Mouse (Mus musculus) MEL (cell line): ENCODE data around the gene Cdc42bpa.

Experiments
- BHLHE40 ChIP-seq: IDR thresholded peaks from 2 replicates; pipeline ENCODE4 v1.6.1; 2012; ENCODE audit warnings: low read depth, mild to moderate bottlenecking, inconsistent platforms, low read length, improper control_type of control experiment, borderline replicate concordance
- CTCF ChIP-seq, 3 experiments: IDR thresholded peaks in 2 of 3; conservative IDR thresholded peaks in 1 of 3; 2 replicates each; pipeline ENCODE4 v1.5.1; 2011 to 2012; ENCODE audit warnings: low read length in 3 of 3, low read depth in 2 of 3, mild to moderate bottlenecking in 2 of 3, improper control_type of control experiment in 1 of 3, inconsistent platforms in 1 of 3, mixed read lengths in 1 of 3, moderate library complexity in 1 of 3; ENCODE audit not compliant: control insufficient read depth in 1 of 3, insufficient read depth in 1 of 3, poor library complexity in 1 of 3, severe bottlenecking in 1 of 3
- POLR2A ChIP-seq, 2 experiments: IDR thresholded peaks; 2 replicates each; pipeline ENCODE4 v1.6.1; 2011 to 2012; ENCODE audit warnings: low read length in 2 of 2, mild to moderate bottlenecking in 2 of 2, control low read depth in 1 of 2, improper control_type of control experiment in 1 of 2, low read depth in 1 of 2, moderate library complexity in 1 of 2; ENCODE audit not compliant: control insufficient read depth in 1 of 2, insufficient read depth in 1 of 2, poor library complexity in 1 of 2
- USF2 ChIP-seq, 2 experiments: IDR thresholded peaks; 2 replicates each; pipeline ENCODE4 v1.6.1; 2011 to 2012; ENCODE audit warnings: improper control_type of control experiment in 2 of 2, low read length in 2 of 2, borderline replicate concordance in 1 of 2, inconsistent platforms in 1 of 2, low read depth in 1 of 2, mild to moderate bottlenecking in 1 of 2; ENCODE audit not compliant: insufficient read depth in 1 of 2

- TF ChIP-seq BHLHE40 (no peak), CTCF (IDR thresholded peaks at IDR 0.05 in 2 of 3, conservative IDR thresholded peaks at IDR 0.05 in 1 of 3; ENCODE audit: control insufficient read depth in 1 of 3, insufficient read depth in 1 of 3, low read depth in 2 of 3, low read length in 3 of 3, poor library complexity in 1 of 3, severe bottlenecking in 1 of 3) (no peak), POLR2A (IDR thresholded peaks at IDR 0.05; ENCODE audit: control insufficient read depth in 1 of 2, insufficient read depth in 1 of 2, low read depth in 1 of 2, low read length in 2 of 2, poor library complexity in 1 of 2) (no peak), USF2 (IDR thresholded peaks at IDR 0.05; ENCODE audit: borderline replicate concordance in 1 of 2, insufficient read depth in 1 of 2, low read depth in 1 of 2, low read length in 2 of 2) (no peak)
Measured at GRCm38 (mm10) chr1:180175635-180176034, 215.4 kb downstream of the Cdc42bpa start.
